Mouse (Mus musculus) right cerebral cortex, adult 18-20 months (tissue): ENCODE data around the gene Ackr3.

ENCODE experiments used
- DNase-seq: peaks from one replicate; pipeline ENCODE4 v3.0.0; 2022; ENCODE audit warnings: mixed read lengths

Ackr3 gene

GRCm38 (mm10) chr1:90231591-90232490, 28.1 kb downstream of the Ackr3 start:
- no peak for DNase-seq

DNA sequence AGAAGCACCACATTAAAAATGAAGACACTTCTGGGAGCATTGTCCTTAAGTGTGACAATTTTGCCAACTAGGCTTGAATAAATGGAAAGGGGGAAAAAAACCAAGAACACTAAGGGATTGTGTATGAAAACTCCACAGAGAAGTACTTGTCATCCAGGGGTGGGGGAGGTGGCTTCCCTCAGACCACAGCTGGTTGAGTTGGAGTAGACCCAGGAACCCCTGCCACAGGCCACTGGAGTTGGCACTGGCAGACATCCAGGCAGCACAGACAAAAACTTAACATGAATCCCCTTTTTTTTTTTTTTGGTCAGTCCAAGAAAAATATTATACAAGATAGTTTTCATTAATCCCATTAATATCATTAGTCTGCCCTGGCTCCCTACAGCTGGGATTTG, 28.7 kb downstream of the Ackr3 start:
- DNase-seq = no peak

DNA sequence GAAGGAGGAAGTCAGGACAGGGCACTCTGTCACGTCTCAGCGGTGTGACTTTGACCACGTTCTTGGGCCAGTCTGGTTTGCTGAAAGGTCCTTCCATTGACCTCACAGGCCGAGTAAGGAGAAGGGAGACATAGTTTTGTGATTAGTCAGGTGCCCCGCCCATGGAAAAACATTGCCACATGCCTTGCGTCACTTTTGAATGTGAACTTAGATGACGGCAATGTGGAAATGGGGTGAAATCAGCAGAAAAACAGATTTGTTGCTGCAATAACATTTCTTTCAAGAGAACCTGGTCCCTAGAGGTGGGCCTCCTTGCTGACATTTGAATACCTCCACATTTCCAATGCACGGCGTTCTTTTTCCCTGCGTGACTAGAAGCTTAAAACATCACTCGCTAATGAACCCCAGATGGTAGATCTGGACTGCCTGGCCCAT, 30.9 kb downstream of the Ackr3 start:
- no peak for DNase-seq

DNA sequence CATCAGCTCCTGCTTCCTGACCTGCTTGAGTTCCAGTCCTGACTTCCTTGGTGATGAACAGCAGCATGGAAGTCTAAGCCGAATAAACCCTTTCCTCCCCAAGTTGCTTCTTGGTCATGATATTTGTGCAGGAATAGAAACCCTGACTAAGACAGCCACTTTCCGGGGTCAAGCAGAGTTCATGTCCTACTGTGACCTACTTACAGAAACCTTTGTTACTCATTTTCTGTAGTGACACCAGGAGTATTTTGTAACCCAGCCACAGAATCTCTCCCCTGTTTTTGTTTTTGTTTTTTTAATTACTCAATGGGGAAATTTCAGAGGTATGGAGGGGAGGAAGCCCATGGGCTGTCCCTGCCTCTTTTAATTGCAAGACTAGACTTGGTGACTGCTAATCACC, 32.9 kb downstream of the Ackr3 start:
- no peak for DNase-seq

DNA sequence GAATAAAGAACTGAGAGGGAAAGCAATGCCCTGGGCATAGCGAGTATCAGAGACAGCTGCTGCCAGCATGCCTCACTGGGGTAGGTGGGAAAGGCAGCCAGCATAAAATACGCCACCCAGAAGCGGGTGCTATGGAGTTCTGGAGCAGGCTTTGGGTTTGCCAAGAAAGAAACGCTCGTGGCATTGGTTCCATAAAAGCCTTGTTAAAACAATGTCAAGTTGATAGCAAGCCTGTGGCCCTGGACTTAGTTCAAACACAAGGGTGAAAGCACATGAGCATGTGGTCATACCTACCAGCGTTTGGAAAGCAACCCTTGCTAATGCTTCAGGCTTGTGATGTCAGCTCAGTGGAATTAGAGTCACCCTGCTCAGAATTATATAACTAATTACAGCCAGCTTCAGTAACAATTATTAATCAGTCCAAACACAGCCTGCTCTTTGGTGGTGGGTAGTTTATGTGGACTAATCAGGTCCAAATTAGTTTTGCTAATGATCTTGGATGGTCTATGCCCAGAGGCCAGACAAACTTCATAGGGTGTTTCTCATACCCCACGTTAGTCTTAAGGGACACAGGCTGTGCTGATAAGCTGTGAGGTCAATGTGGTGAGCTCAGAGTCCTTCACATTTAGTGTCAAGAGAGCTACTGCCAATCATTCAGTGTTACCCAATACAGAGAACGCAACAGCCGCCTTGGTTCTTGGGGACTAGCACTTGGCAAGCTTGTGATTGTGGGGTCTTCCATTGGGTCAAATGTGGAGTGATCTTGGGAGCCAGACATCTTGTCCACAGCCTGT, 34.5 kb downstream of the Ackr3 start:
- DNase-seq = no peak

DNA sequence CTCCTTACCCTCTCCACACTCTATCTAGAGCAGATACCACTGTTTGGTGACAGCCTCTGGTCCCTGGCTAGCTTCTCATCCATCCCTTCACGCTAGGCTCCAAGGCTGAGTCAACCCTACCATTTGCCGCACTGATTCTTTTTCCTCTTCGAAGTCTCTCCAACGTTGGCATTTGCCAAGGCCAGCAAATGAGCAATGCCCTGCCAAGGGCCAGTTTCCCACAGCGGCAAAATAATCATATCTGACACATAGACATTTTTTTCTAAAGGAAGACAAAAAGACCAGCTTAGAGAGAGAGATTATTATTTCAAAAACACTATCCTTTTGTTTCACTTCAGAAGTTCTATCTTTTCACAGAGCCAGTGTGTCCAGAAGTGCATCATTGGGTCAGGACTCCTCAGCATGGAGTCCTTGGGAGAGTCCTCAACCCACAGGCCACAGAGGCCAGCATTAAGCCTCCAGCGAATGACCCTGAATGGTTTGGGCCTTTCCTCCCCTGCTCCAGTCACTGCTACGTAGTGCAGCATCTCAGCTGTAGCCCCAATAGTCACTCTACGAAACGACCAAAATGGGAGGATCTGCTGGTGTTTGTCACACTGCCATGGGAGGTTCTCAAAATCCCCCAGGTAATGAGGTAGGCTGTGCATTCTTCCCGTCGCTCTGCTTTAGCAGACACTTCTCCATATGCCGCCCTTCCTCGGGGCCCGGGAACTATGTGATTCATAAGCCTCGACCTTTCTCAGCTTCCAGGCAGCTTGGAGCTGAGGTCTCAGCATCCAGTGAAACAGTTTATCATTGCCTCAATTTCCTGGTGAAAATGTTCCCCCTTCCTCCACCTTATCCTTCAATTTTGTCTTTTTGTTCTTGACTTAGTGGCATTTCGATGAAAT, 35.8 kb downstream of the Ackr3 start:
- DNase-seq = no peak

DNA sequence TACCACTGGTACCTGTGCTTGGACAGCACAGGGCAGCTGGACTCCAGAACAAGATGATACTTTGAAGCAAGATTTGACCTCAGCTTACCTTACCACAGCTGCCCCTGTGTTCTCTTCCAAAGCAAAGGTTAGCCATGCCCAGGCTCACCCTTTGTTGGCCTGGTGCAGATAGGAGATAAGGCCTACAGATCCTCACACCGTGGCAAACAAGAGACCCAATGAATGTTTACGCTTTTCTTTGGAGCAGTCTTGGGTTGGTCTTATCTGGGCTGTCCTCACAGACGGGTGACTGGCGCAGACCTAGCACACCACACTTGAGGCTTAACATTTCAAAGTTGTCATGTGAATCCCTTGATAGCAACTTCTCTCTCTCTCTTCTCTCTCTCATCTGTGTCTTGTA, 36.5 kb downstream of the Ackr3 start:
- DNase-seq = no peak

DNA sequence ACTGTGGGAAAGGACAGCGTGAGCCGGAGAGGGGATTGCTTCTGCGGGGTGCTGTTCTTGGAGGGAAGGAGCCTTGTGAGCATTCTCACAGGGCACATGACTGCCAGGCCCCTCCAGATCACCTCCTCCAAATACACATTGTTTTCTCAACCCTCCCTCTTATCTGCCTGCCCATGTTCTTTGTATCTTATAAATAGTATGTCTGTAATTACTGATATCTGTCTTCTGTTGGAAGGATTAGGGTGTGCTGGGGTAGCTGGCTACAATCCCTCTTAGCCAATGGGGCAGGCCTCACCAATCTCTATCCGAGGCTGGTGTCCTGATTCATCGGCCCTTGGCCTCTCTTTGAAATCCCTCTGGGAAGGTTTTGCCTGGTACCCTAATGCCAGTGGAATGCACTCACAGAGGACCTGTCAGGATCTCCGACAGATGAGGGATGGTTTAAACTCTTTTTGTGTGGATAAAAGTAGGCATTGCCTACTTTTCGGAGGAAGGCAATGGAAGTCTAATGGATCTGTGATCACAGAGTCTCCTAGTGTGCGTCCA, 38.7 kb downstream of the Ackr3 start:
- no peak for DNase-seq

- no peak for DNase-seq
These were observed 40.8 kb downstream of the Ackr3 start for GRCm38 (mm10) chr1:90244537-90244936.

- no peak for DNase-seq
These were observed 41.8 kb downstream of the Ackr3 start for GRCm38 (mm10) chr1:90245533-90245932.

DNA sequence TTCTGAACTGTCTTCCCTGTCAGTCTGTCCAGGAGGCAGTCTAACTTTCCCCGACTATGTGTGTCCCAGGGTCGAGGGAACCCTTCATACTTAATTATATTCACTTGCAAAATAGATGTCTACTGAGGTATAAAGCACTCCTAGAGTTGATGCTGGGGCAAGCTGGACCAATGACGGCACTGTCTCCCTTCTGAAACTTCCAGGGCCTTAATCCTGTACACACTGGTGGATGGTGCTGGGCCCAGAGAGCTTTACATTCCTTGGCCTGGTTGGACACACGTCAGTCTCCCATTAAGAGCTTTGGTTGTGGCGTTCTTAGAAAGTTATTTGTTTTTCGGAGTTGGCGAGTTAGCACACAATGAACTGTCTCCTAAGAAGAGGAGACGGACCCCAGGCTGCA, 42.3 kb downstream of the Ackr3 start:
- DNase-seq = no peak

- DNase-seq = no peak
These were observed 43.0 kb downstream of the Ackr3 start for GRCm38 (mm10) chr1:90246800-90247199.

DNA sequence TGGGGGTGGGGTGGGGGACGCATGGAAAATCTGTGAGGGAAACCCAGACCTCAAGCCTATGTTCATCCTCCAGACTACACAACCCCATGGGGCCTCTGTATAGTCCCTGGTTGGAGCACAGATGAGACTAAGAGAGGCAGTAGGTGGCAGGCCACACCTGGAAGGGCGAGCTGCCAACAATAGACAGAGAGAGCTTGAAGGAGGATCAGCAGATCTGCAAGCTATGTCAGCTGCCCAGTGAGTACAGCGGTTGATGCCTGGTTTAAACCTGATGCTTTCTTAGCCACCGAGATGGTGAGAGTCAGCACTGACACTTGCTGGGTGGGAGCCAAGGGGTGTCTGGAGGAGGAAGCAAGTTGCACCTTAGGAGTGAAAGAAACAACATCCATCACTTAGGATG, 43.5 kb downstream of the Ackr3 start:
- DNase-seq = no peak

GRCm38 (mm10) chr1:90247756-90248541, 44.2 kb downstream of the Ackr3 start:
- DNase-seq = no peak

DNA sequence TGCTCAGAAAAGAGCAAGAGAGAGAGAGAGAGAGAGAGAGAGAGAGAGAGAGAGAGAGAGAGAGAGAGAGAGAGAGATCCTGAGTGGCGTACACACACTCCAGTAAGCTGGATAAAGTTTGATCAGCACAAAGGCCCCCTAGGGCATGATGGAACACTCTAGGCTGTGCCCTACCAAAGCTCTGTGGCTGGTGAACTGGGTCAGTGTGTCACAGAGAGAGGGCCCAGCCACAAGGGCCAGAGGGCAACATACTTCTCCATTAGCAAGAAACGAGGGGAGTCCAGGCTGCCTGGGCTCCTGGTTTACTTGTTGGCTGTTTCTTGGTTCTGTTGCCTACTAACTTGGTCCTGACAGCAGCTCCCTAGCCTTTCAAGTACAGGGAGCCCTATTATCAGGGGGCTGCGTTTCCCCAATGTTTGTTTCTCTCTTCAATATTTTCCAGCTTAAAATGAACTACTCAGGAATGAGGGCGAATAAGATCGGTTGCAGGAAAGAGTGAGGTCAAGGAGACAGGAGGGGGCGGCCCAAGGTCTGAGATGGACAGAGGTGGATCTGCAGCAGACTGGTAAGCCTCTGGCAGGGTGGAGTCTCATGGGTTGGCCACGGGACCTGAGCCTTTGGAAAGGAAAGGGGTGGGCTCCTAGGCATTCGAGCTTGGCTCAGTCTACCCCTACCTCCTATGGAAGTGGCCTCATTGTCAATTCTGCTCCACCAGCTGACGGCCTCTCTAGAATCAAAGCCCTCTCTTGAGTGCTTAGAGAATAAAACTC, 45.4 kb downstream of the Ackr3 start:
- no peak for DNase-seq

DNA sequence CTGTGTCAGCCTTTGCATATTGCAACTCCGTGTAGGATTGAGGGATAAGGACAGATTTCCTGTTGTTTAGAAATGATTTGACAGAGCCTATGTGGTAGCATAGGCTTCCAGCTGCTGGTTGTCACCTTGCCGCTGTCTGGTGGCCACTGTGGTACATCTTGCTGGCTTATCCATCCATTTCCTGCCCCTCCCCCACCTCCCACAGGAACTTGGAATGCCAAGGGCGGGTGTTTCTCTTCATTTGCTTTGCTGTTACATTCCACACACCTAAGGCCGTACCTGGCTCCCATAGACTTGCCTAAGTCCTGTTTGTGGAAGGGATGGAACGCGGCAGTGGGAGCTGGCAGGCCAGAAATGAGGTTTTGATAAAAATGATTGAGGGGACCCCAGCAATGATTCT, 46.6 kb downstream of the Ackr3 start:
- DNase-seq = no peak

DNA sequence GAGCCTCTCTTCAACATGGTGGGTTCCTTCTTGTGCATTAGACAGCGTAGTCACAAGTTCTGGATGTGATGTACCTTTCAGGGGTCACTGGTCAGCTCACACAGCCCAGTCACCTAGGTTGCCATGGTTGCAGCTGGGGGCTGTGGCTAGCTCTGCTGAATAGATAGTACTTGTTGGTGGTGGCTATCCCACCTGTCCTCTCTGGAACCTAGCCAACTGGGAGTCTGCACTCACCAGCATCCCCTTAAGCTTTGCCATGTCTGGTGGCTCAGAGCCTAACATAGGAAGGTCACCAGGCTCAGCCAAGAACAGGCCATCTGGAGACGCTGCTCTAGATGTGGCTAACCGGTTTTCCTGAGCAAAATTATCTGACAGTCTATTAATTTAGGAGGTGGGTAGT, 47.4 kb downstream of the Ackr3 start:
- no peak for DNase-seq

DNA sequence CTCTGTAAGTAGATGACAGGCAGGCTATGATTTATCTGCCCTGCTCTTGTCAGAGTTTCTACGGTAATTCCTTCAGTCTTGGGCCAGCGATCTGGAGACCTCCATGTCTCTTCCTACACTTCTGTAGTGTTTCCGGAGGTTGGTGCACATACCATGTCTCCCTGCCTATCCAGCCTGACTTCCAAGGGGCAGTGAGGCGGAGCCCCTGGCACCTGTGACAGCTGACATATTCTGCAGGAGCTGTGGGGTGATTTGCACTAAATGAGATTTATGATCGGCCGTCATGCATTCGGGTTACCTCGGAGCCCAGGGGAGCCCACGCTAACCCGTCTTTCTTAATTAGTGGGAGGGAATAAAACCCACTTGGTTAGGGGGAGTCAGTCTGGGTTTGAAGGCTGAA, 49.7 kb downstream of the Ackr3 start:
- no peak for DNase-seq

GRCm38 (mm10) chr1:90258253-90258887, 54.6 kb downstream of the Ackr3 start:
- no peak for DNase-seq
